Mouse (Mus musculus) E14TG2a.4 (cell line): ENCODE data around the gene Zfp536.

ENCODE experiments used
- H3K27me3 ChIP-seq: 2 replicates; pipeline ENCODE4 v1.6.1; 2014; ENCODE audit warnings: low read length, control low read depth; ENCODE audit not compliant: insufficient read depth
- H3K36me3 ChIP-seq: 2 replicates; pipeline ENCODE4 v1.6.1; 2014; ENCODE audit warnings: low read length, control low read depth; ENCODE audit not compliant: insufficient read depth
- H3K4me1 ChIP-seq: replicated peaks from 2 replicates; pipeline ENCODE4 v1.6.1; 2014; ENCODE audit warnings: low read depth, low read length, control low read depth
- H3K4me3 ChIP-seq: replicated peaks from 2 replicates; pipeline ENCODE4 v1.5.1; 2014; ENCODE audit warnings: mild to moderate bottlenecking, low read length
- H3K9me3 ChIP-seq: 2 replicates; pipeline ENCODE4 v1.6.1; 2014; ENCODE audit warnings: low read length, control low read depth
- CTCF ChIP-seq: conservative IDR thresholded peaks from 2 replicates; pipeline ENCODE4 v1.5.1; 2014; ENCODE audit warnings: low read length
- NANOG ChIP-seq: IDR thresholded peaks from 2 replicates; pipeline ENCODE4 v1.6.1; 2014; ENCODE audit warnings: borderline replicate concordance, low read length, mixed read lengths
- POU5F1 ChIP-seq: IDR thresholded peaks from 2 replicates; pipeline ENCODE4 v1.6.1; 2014; ENCODE audit warnings: low read length, borderline replicate concordance

The Zfp536 gene

DNA sequence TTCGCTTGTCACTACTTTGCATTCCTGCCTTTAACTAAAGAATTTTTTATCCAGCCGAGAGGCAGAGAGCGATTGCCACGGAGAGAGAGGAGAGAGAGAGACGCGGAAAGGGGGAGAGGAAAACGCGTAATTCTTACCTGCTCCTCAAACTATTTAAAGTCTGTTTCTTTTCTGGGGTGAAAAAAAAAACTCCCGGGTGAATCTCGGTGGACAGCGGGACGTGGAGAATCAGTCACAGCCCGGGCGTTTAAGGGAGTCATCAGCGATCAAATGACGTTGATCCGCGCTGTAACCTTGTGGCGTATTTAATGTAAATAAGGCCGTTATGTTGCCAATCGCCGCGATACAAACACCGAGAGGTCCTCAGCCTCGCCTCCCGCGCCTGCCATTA is at the start of gene Zfp536:
Zfp536 (minus strand) TSS at position 330 of the 391 bp plus-strand sequence.
- Histone ChIP-seq H3K27me3 (peaks cover 94% of the 10 kb centered on the region), H3K9me3 (no peaks in the 10 kb centered on the region), H3K4me1 (peaks cover 27% of the 10 kb centered on the region), H3K4me3 (peak within 1 kb of the TSS; percentile 49; the same call in 1 of the 2 replicates), H3K36me3 (no peaks in the 10 kb centered on the region)
- TF ChIP-seq NANOG (no peak), POU5F1 (no peak), CTCF (no peak)

DNA sequence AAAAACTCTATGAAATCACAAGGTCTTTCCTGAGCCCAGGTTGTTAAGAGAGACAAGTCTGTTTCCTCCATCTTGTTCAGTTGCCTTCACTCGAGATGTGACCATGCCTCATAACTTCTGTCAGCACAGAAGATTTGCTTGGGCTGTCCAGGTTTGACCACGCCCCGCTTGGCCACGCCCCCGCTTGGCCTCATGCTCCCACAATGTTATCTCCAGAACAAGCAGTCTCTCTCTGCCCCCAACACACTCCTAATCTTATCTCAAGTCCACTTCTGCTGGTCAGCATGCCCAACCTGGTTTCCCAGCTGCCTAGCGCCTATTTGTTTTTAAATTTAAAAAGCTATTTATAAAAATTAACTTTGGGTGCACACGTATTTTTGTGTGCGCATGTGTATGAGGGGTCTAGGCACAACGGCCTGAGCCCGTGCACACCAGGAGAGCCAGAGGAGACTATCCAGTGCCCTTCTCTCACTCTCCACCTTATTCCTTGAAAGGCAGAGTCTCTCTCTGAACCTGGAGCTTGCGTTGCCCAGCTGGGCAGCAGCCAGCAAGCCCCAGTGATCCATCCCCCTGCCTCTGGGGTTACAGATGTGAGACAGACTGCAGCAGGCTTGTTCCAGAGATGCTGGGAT is 47.3 kb upstream of the Zfp536 start:
- H3K4me3 ChIP-seq: peak overlapping the region; percentile 20; the same call in 1 of the 2 replicates
- H3K27me3 ChIP-seq: peaks cover 23% of the 10 kb centered on the region
- no peaks in the 10 kb centered on the region for H3K9me3 ChIP-seq
- H3K36me3 ChIP-seq: no peaks in the 10 kb centered on the region
- H3K4me1 ChIP-seq: peaks cover 9% of the 10 kb centered on the region
- TF ChIP-seq POU5F1 (no peak), NANOG (no peak), CTCF (no peak)

DNA sequence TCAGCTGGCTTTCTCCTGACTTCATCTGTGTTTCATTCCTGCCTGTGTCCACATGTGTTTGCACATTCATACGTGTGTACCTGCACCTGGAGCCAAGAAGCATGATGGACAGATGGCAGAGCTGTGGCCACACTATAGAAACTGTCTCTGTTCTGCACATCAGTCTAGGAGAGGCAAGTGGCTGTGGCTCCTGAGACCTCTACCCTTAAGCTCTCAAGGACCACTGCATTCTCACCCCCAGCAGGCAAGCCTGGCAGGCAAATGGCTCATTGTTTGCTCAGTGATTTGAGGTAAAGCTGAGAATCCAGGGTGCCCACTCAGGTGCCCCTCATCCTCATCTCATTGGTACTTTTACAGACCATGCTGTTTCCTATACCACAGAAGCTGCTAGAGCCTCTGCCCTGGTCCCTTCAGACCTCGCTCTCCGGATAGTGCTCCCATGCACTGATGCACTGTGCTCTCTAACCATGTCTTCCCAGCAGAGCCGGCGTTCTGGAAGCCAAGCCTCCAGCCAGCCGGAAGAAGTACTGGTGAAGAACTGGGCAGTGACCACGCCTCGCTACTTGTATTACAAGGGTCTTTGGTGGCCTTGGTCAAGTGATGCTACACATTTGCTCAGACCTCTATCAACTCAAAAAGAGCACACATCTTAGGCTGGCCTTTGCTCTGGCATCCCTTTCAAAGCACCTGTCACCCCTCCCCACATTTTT is 45.3 kb upstream of the Zfp536 start:
- Histone ChIP-seq H3K9me3 (no peaks in the 10 kb centered on the region), H3K27me3 (peaks cover 20% of the 10 kb centered on the region), H3K4me3 (no peak overlapping the region), H3K4me1 (peaks cover 5% of the 10 kb centered on the region; the same call in 1 of the 2 replicates), H3K36me3 (no peaks in the 10 kb centered on the region)
- no peak for TF ChIP-seq CTCF
- TF ChIP-seq POU5F1: no peak
- TF ChIP-seq NANOG: no peak

DNA sequence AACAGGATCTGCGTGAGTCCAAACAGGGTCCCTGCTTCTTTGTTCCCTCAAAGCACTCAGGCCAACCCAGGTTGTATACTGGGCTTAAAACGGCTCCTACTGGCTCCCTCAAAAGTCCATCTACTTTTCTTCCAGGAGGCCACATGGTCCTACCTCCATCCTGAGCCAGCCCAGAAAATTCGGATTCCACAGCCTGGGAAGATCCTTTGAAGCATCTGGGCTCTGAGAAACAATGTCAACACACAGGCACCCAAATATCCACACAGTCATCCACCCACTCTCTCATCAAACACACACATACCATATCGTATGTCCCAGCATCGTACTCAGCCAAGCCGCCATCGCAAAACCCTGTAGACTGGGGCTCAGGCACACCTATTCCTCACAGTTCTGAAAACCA is 43.5 kb upstream of the Zfp536 start:
- Histone ChIP-seq H3K4me1 (peaks cover 5% of the 10 kb centered on the region; the same call in 1 of the 2 replicates), H3K36me3 (no peaks in the 10 kb centered on the region), H3K9me3 (no peaks in the 10 kb centered on the region), H3K27me3 (peaks cover 22% of the 10 kb centered on the region), H3K4me3 (no peak overlapping the region)
- TF ChIP-seq NANOG (no peak), POU5F1 (no peak), CTCF (no peak)

DNA sequence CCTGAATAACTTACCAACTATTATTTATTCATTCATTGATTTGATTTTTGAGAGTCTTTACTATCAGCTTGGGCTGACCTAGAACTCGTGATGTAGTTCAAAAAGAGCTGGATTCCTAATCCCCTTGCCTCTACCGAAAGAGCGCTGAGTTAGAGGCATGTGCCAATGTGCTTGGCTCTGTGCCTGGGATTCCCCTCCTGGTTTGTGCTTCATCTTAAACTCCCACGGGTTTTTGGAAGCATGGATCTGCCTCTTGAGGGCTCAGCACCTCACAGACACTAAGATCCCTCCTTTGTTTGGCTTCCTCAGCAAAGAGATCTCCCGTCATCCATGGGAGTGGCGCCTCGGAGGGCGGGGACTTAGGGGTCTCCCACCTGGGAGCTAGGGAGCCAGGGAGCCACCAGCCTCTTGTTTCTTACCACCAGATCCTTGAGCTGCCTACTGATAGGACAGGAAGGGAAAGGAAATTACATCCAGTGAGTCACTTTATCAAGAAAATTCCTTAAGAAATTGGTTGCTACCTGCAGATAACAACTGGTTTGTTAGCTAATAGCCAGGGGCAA is 41.5 kb upstream of the Zfp536 start:
- Histone ChIP-seq H3K4me3 (no peak overlapping the region), H3K4me1 (peaks cover 5% of the 10 kb centered on the region; the same call in 1 of the 2 replicates), H3K27me3 (peaks cover 26% of the 10 kb centered on the region), H3K36me3 (no peaks in the 10 kb centered on the region), H3K9me3 (no peaks in the 10 kb centered on the region)
- no peak for TF ChIP-seq NANOG
- TF ChIP-seq CTCF: no peak
- no peak for TF ChIP-seq POU5F1

DNA sequence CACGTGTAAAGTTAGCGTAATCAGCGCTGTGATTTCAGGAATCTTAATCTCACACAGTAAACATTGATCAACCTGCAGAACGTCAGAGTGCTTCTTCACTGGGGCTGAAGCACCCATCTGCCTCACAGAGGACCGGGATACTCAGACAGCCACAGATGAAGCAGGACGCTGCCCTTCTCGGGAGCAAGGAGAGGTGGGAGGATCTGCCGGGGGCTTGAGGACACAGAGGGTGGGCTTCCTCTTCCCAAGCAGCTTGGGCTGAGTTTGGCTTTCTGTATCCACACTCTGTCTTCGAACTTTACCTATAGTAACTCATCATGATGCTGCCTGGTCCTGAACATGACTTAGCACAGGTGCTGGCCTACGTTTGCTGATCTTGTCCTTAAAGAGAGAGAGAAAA is 40.2 kb upstream of the Zfp536 start:
- Histone ChIP-seq H3K4me1 (peaks cover 5% of the 10 kb centered on the region; the same call in 1 of the 2 replicates), H3K9me3 (no peaks in the 10 kb centered on the region), H3K36me3 (no peaks in the 10 kb centered on the region), H3K4me3 (no peak overlapping the region), H3K27me3 (peaks cover 26% of the 10 kb centered on the region)
- no peak for TF ChIP-seq NANOG
- TF ChIP-seq POU5F1: no peak
- no peak for TF ChIP-seq CTCF

DNA sequence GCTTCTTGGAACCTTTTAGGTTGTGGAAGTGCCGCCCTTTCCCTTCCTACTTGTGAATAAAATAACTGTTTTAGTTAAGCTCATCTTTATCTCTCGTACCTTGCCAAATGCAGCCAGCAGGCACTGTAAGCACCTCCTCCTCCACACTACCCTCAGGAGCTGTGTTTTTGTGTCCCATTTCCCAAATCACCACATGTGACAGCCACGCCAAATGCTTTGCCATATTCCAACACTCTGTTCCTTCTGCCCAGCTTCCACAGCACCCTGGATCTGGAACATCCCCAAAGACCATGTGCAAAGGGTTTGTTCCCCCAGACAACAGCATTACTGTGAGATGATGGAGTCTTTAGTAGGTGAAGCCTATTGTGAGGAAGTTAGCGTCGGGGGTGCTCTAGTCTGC is 36.5 kb upstream of the Zfp536 start:
- Histone ChIP-seq H3K36me3 (no peaks in the 10 kb centered on the region), H3K4me3 (no peak overlapping the region), H3K4me1 (peaks cover 2% of the 10 kb centered on the region; the same call in 1 of the 2 replicates)

DNA sequence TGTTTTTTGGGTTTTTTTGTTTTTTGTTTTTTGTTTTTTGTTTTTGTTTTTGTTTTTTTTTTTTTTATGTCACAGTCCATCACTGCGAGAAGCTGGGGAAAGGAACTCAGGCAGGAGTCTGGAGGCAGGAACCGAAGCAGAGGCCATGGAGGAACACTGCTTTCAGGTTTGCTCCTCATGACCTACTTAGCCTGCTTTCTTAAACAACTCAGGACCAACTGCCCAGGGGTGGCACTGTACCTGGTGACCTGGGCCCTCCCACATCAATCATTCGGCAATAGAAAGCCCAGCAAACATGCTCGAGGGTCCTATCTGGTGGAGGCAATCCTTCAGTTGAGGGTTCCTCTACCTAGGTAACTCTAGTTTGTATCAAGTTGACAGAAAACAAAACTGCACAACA is 35.6 kb upstream of the Zfp536 start:
- peaks cover 9% of the 10 kb centered on the region; the same call in 1 of the 2 replicates for H3K27me3 ChIP-seq
- H3K4me3 ChIP-seq: no peak overlapping the region
- no peaks in the 10 kb centered on the region for H3K4me1 ChIP-seq
- no peak for TF ChIP-seq NANOG
- no peak for TF ChIP-seq CTCF
- no peak for TF ChIP-seq POU5F1
- H3K36me3 ChIP-seq: no peaks in the 10 kb centered on the region
- H3K9me3 ChIP-seq: no peaks in the 10 kb centered on the region

More for the DNA sequence above, 36.5 kb upstream of the Zfp536 start:
- Histone ChIP-seq H3K27me3 (peaks cover 9% of the 10 kb centered on the region; the same call in 1 of the 2 replicates), H3K9me3 (no peaks in the 10 kb centered on the region)
- TF ChIP-seq NANOG (no peak), POU5F1 (no peak), CTCF (no peak)
